Mouse (Mus musculus) right cerebral cortex, postnatal 14 days (tissue): ENCODE results near the gene Nucb1.
"Not testable (repeated sequence)": the region's sequence is repeated elsewhere in the genome, so short reads cannot be mapped to it uniquely, and the experiment has no call there.

Experiments
- DNase-seq: peaks from one replicate; pipeline ENCODE4 v3.0.0; 2022

The Nucb1 gene

GRCm38 (mm10) chr7:45524841-45525621 is 14.8 kb upstream of the Nucb1 start:
- no peak for DNase-seq

DNA sequence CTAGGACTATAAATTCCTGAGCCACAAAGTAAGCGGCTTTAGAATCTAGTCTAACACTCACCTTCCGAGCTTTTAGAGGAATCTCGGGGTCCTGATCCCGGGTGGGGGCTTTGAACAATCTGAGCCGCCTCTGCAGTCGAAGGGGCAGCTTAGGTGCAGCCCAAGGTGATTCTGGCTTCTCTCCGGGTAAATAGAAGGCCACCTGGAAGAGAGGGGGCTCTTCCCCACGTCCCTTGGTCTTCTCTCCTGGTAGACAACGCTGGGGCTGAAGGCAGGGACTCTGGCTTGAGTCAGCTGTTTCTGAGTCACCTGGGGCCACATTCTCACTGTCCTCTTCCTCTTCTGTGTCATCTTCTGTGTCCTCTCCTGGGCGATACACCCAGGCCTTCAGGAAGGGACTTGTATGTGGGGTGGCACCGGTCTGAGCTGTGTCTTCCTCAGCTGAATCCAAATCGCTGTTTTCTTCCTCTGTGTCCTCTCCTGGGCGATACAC is 13.5 kb upstream of the Nucb1 start:
- no peak for DNase-seq

GRCm38 (mm10) chr7:45522957-45523676 is 12.9 kb upstream of the Nucb1 start:
- no peak for DNase-seq

DNA sequence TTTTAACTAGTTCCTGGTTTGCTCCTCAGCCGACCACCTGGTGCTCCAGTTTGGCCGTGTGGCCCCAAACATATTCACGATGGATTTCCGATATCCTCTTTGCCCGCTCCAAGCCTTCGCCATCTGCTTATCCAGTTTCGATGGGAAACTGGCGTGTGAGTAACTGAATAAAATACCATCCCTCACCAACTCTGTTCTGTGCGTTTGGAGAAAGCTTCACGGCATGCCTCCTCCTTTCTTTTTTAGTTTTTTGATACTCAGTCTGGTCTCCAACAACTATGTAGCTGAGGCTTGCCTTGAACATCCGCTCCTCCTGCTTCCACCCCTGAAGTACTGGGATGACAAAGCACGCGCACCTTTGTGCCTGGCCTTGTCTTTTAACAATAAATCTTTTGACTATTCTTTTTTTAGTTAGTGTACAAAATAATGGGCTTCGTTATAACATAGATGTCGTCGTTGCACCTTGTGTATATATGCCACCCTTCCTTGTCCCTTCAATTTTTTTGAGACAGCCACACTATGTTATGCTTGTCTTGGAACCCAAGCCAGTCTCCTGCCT is 12.1 kb upstream of the Nucb1 start:
- DNase-seq: no peak

GRCm38 (mm10) chr7:45521728-45522184 is 11.6 kb upstream of the Nucb1 start:
- DNase-seq: peak; percentile 91

- DNase-seq: no peak
These were observed 10.4 kb upstream of the Nucb1 start for GRCm38 (mm10) chr7:45520605-45521004.

GRCm38 (mm10) chr7:45519345-45520120 is 9.3 kb upstream of the Nucb1 start:
- DNase-seq: no peak

GRCm38 (mm10) chr7:45518618-45519017 is 8.4 kb upstream of the Nucb1 start:
- no peak for DNase-seq

DNA sequence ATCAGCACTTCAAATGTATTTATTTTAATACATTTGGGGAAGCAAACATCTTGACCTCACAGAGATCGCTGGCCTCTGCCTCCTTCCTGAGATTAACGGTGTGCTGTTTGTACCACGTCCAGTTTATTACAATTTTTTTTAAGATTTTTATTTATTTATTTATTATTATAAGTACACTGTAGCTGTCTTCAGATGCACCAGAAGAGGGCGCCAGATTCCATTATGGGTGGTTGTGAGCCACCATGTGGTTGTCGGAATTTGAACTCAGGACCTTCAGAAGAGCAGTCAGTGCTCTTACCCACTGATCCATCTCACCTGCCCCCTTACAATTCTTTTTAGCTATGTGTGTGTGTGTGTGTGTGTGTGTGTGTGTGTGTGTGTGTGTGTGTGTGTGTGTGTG is 6.6 kb upstream of the Nucb1 start:
- DNase-seq: not testable (repeated sequence)

DNA sequence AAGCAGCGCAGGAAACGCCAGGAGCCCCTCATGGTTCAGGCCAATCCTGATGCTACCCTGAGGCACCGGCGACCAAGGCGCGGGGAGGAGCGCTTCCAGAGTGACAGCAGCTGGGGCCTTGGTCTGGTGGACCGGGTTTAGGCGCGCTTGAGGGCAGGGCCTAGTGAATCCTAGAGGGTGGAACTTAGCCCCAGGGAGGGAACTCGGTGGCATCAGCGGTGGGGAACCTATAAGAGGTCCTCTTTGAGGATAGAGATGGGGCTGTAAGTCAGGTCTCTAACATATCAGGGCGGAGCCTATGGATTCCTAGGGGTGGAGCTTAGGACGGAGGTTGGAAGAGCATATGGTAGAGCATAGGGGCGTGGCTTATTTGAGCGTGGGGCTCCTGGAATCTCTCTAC is 5.2 kb upstream of the Nucb1 start:
- no peak for DNase-seq

- DNase-seq: no peak
These were observed 4.2 kb upstream of the Nucb1 start for GRCm38 (mm10) chr7:45514411-45514810.

DNA sequence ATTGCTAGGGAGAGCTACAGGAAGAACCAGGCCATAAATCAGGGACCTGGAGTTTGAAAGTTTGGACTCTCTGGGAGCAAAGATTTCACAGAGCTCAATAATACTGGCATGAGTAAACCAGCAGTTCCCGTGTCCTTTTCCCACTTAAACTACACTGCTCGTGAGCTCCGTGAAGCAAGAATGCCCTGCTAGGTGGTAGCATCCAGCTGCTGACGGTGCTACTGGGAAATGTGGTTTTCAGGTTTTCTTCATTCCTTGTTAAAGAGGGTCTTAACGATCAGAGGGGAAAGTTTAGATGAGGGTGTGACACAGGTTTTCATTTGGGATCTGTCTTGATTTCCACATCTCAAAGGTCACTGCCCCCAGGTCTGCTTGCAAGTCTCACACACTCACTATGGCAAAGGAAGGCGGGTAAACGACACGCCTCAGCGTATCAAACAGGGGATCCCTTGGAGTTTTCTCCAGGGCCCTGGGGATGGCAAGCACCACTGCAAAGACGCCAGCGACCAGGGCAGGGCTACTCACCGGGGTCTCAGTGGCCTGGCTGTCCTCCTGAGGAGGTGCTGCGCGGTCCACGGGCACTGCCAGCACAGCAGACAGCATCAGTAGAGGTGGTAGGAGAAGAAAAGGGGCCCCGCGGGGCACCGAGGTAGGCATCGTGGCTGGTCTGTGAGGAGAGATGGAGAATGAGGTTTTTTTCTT is 874 bp downstream of the Nucb1 start:
- no peak for DNase-seq

- no peak for DNase-seq
These were observed 1.6 kb downstream of the Nucb1 start for GRCm38 (mm10) chr7:45508561-45508960.

GRCm38 (mm10) chr7:45507583-45507982 is 2.6 kb downstream of the Nucb1 start:
- no peak for DNase-seq

DNA sequence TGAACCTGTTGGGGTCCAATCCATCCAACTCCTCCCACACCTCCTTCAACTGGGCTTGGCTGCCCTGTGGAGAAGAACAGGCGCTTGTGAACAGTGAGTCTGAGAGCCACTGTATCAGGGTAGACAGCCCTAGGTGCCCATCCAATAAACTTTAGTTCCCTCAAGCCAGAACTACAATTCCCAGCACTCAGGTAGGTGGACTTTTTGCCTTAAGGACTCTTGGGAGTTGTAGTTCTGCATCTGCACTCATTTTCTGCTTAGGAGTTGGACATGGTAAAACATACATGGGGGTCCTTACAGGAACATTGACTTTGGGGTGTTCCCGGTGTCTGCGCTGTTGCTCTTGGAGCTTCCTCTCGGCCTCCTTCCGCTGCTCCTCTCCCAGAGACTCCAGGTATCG is 11.8 kb downstream of the Nucb1 start:
- DNase-seq: no peak

DNA sequence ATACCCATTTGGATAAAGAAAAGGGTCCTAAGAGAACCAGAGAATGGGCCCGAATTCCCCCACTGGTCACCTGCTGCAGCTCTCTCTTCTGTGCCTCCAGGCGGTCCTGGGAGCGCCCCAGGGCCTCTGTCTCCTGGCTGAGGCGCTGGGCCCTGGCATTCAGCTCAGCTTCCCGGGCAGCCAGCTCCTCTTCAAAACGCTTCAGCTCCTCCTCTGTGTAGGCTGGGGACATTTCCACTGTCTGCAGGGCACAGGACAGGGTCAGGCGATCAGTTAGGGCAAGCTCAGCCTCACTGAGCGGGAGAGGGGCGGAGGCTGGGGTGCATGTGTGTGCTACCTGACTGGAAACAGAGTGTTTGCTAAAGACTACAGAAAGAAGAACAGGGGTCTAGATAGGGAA is 15.7 kb downstream of the Nucb1 start:
- DNase-seq: no peak

DNA sequence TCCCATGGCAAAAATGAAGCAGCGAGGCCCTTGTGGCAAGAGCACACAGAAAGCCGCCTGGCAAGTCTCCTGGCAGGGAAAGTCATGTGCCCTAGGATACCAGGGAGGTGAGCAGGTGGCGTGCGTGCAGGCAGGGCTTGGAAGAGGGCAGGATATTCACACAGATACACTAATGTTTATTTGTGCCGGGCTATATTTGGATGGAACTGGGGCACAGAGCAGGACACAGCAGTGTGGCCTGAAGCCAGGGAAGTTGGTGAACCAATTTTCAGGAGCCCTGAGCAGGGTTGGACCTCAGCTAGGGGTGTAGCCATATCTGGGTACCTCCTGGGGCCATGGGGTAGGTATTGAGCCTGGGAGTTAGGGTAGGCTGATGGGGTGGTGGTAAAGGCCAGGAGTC is 17.3 kb downstream of the Nucb1 start:
- DNase-seq: no peak

DNA sequence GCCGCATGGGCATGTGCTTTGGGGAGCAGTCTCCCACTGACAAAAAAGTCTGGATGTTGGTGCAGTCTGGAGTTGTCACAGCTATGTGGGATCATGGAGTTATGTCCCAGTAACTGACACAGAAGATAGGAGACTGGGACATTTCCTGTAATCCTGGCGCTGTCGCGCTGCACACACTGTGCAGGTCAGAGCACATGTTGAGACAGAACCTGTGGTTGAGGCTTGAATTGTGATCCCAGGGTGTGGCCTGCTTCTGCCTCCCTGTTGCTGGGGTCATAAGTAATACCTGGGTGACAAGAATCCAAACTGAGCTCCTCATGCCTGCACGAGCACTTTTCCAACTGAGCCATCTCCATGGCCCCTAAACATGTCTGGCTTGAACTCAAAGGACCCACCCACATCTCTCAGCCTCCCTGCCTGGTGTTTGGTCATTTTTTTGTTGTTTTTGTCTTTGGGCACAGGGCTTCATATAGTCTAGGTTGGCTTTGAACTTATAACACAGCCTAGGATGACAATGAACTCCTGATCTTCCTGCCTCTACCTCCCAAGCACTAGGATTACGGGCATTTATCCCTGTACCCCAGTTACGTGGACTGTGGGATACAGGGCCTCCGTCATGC is 17.9 kb downstream of the Nucb1 start:
- no peak for DNase-seq

GRCm38 (mm10) chr7:45491264-45491663 is 18.9 kb downstream of the Nucb1 start:
- DNase-seq: no peak

DNA sequence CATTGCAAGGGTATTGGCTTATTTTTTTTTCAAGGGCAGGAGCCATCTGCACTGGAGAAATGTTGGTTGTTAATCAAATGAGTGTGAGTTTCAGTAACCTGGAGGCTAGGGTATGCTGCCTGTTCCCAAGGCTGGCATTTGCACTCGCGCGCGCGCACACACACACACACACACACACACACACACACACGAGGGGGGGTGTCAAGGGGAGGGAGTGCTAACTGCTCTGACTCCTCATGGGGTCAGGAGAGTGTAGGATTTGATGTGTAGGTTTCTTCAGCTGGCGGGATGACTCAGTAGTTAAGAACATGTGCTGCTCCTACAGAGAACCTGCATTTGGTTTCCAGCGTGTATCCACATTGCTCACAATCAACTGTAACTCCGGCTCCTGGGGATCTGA is 19.4 kb downstream of the Nucb1 start:
- no peak for DNase-seq

DNA sequence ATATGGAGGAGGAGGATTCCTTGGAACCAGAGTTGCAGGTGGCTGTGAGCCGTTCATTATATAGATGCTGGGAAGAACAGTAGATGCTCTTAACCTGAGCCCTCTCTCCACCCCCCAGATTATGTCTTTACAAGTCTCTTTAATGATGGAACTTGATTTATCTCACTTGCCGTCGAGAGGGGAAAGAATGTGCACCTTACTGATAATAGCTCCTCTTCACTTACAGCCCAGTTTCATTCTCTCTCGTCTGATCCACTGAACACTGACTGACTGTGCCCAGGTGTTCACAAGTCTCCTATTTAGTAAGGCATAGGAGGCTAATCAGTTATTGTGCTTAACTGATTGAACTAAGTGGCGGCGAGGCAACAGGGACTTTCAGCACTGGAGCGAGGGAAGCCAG is 20.6 kb downstream of the Nucb1 start:
- DNase-seq: no peak
